Mouse (Mus musculus): Measurements from ENCODE around the gene Pgam2.

Gene Pgam2

GRCm38 (mm10) chr11:5762633-5762982, 40.9 kb downstream of the Pgam2 start:
- DNase-seq = no peak

- peak; percentile 98 for DNase-seq
Measured at GRCm38 (mm10) chr11:5761820-5762632, 41.5 kb downstream of the Pgam2 start, which contains the start of gene Urgcp. Gene Urgcp, minus strand, starts transcription at chr11:5762376.

GRCm38 (mm10) chr11:5753755-5754154, 49.8 kb downstream of the Pgam2 start:
- DNase-seq = no peak
